Mouse (Mus musculus): Measurements from ENCODE around the gene Mgat4b.

DNA sequence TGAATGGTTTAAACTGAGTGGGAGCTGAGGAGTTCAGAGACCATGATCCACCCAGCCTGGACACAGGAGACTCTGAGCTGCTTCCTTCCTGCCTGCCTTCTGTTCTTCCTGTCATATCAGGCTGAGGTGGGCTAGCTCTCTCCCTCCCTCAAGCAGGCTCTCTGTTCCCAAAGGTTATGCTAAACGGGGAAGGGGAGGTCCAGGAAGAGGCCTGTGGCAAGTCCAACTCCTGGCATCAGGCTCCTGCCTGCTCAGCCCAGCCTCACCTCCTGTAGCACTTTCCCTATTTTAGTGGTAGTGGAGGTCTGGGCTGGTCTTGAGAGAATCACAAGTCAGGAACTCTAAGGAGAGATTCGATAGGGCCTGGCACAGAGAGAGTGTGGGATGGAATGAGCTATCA lies 15.7 kb downstream of the Mgat4b start:
- TF ChIP-seq CTCF (IDR thresholded peaks at IDR 0.05; ENCODE audit: insufficient read depth, low read depth, low read length) (no peak), POLR2A (IDR thresholded peaks at IDR 0.05; ENCODE audit: insufficient read depth, low read depth, low read length) (no peak)

Measured in olfactory bulb, adult 2 months (tissue).